Mouse (Mus musculus) forebrain, embryonic 14.5 days (tissue): ENCODE measurements at regions not wholly inside any gene's neighbourhood (a gene's known extent, or its start where the extent isn't known, plus 50 kb on each side); places are given as distances from the start of the nearest gene placed in this dataset.

ENCODE experiments used
- ATAC-seq: fragments of 200-750 bp; cut with Nextera tagmentation; 2 replicates; pipeline ENCODE4 v1.8.0; 2017; ENCODE audit warnings: mild to moderate bottlenecking, moderate library complexity
- DNase-seq: peaks from one replicate; pipeline ENCODE4 v3.0.0-alpha.2; 2015; ENCODE audit warnings: low spot score
- H3K27ac ChIP-seq: fragments of 300-500 bp; sonication (generic); 2 replicates; pipeline ENCODE4 v1.5.1; 2014; ENCODE audit warnings: low read depth, mild to moderate bottlenecking, control low read depth, low read length, moderate library complexity
- H3K27me3 ChIP-seq: fragments of 300-500 bp; sonication (generic); replicated peaks from 2 replicates; pipeline ENCODE4 v1.6.1; 2014; ENCODE audit warnings: low read length, control low read depth, mixed read lengths; ENCODE audit not compliant: control insufficient read depth, insufficient read depth
- H3K36me3 ChIP-seq: fragments of 300-500 bp; sonication (generic); 2 replicates; pipeline ENCODE4 v1.6.1; 2014; ENCODE audit warnings: low read length, control low read depth; ENCODE audit not compliant: control insufficient read depth, insufficient read depth
- H3K4me1 ChIP-seq: fragments of 300-500 bp; sonication (generic); 2 replicates; pipeline ENCODE4 v1.6.1; 2014; ENCODE audit warnings: antibody characterized with exemption, low read length, control low read depth; ENCODE audit not compliant: control insufficient read depth, insufficient read depth
- H3K4me2 ChIP-seq: fragments of 300-500 bp; sonication (generic); 2 replicates; pipeline ENCODE4 v1.6.1; 2014; ENCODE audit warnings: mild to moderate bottlenecking, control low read depth, low read length
- H3K4me3 ChIP-seq: fragments of 300-500 bp; sonication (generic); 2 replicates; pipeline ENCODE4 v1.5.1; 2014; ENCODE audit warnings: low read depth, low read length, control low read depth
- H3K9ac ChIP-seq: fragments of 300-500 bp; sonication (generic); 2 replicates; pipeline ENCODE4 v1.6.1; 2014; ENCODE audit warnings: mild to moderate bottlenecking, low read length, control low read depth, moderate library complexity
- H3K9me3 ChIP-seq: fragments of 300-500 bp; sonication (generic); replicated peaks from 2 replicates; pipeline ENCODE4 v1.6.1; 2016; ENCODE audit warnings: low read length, control low read depth, mixed read lengths; ENCODE audit not compliant: control insufficient read depth
- WGBS: fragments of 180-500 bp; shearing (Covaris S2); extraction: QIAGEN DNeasy Blood & Tissue Kit; methylation state at CpG from one replicate; pipeline ENCODE4 v1.1.7; 2014; 5-methylcytosine and 5-hydroxymethylcytosine counted together

DNA sequence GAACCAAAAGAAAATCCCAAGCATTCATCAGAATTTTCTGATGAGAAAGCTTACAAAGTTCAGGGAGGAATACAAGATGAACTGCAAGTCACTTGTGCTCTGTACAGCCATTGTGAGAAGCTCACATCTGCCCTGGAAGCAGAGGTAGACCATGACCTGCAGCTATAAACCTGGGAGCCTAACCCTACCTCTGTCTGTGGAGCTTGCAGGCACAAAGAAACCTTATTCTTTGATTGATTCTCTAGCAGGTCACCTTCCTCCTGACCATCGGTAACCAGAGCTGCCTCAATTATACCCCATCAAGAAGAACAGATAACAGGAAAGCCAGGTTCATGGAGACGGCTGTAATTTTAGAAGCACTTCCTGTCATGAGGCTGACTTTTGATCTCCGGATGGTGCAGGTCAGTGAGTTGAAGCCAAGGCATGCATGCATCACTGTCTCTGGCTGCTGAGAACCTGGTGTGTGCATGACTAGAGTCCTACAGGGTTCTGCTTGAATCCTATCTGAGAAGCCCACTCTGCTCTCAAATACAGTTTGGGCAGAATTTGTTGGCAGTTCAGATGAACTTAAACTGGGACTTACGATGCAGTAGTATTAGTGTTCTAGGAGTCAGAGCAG is 369.8 kb downstream of the Sox11 start:
- H3K9ac ChIP-seq, result no peak overlapping the region
- H3K4me2 ChIP-seq, result no peak overlapping the region
- 92% methylated on average over 4 of the region's 4 CpGs for WGBS
- peaks cover 10% of the 10 kb centered on the region for H3K4me1 ChIP-seq
- no peaks in the 10 kb centered on the region for H3K36me3 ChIP-seq
- ATAC-seq (no peak), DNase-seq (no peak)
- no peak overlapping the region for H3K4me3 ChIP-seq
- H3K27ac ChIP-seq, result no peak overlapping the region
- H3K27me3 ChIP-seq, result no peaks in the 10 kb centered on the region
- H3K9me3 ChIP-seq, result no peaks in the 10 kb centered on the region

GRCm38 (mm10) chr12:26967018-26967737 is 375.2 kb downstream of the Sox11 start:
- WGBS, result 40% methylated on average over 16 of the region's 16 CpGs
- no peaks in the 10 kb centered on the region for H3K36me3 ChIP-seq
- H3K4me2 ChIP-seq, result peak overlapping the region; percentile 8; the same call in 1 of the 2 replicates
- no peak overlapping the region; the same call in 1 of the 2 replicates for H3K9ac ChIP-seq
- no peak overlapping the region for H3K27ac ChIP-seq
- peak; percentile 15 for DNase-seq
- H3K4me1 ChIP-seq, result no peaks in the 10 kb centered on the region
- no peak for ATAC-seq
- no peaks in the 10 kb centered on the region for H3K9me3 ChIP-seq
- H3K27me3 ChIP-seq, result no peaks in the 10 kb centered on the region
- H3K4me3 ChIP-seq, result no peak overlapping the region

GRCm38 (mm10) chr12:26963917-26964316 is 378.5 kb downstream of the Sox11 start:
- ATAC-seq, result no peak
- no peak overlapping the region for H3K4me2 ChIP-seq
- no peak overlapping the region for H3K27ac ChIP-seq
- H3K9ac ChIP-seq, result no peak overlapping the region
- H3K4me1 ChIP-seq, result no peaks in the 10 kb centered on the region
- H3K4me3 ChIP-seq, result no peak overlapping the region
- no peaks in the 10 kb centered on the region for H3K9me3 ChIP-seq
- no peaks in the 10 kb centered on the region for H3K27me3 ChIP-seq
- no peak for DNase-seq
- H3K36me3 ChIP-seq, result no peaks in the 10 kb centered on the region

DNA sequence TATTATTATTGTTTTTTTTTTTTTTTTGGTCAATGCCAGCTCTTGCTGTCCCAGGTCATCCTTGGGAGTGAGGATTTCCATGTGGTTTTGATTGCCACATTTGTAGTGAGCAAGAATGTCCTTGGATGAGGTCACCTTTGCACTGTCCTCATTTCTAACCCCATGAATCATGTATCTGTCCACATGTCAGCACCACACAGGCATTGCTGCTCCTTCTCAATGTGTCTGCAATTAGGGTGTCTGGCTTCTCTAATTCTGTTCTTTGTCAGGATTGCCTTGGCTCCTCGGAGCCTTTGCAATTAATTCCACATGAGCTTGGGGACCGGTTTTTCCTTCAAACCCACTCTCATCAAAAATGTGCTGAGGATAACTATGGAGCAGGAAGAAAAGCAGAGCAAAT is 402.5 kb downstream of the Sox11 start:
- Histone ChIP-seq H3K4me1 (peaks cover 16% of the 10 kb centered on the region), H3K36me3 (no peaks in the 10 kb centered on the region), H3K27ac (no peak overlapping the region), H3K9ac (no peak overlapping the region), H3K9me3 (no peaks in the 10 kb centered on the region), H3K4me2 (no peak overlapping the region), H3K27me3 (no peaks in the 10 kb centered on the region), H3K4me3 (no peak overlapping the region)
- ATAC-seq (no peak), DNase-seq (no peak)
- 45% methylated on average over 2 of the region's 2 CpGs for WGBS

- Histone ChIP-seq H3K27ac (peak overlapping the region; percentile 79), H3K9ac (no peak overlapping the region), H3K4me2 (no peak overlapping the region), H3K4me3 (no peak overlapping the region), H3K36me3 (no peaks in the 10 kb centered on the region), H3K4me1 (peaks cover 16% of the 10 kb centered on the region), H3K27me3 (no peaks in the 10 kb centered on the region), H3K9me3 (no peaks in the 10 kb centered on the region)
- DNase-seq (peak; percentile 21), ATAC-seq (no peak)
- 66% methylated on average over 3 of the region's 3 CpGs for WGBS
Measured at GRCm38 (mm10) chr12:26937836-26938235, 404.5 kb downstream of the Sox11 start.

GRCm38 (mm10) chr12:26936696-26937458 is 405.5 kb downstream of the Sox11 start:
- DNase-seq, result peak; percentile 86
- peak; percentile 92 for ATAC-seq
- H3K4me1 ChIP-seq, result peaks cover 16% of the 10 kb centered on the region
- H3K4me3 ChIP-seq, result no peak overlapping the region
- no peaks in the 10 kb centered on the region for H3K36me3 ChIP-seq
- H3K4me2 ChIP-seq, result no peak overlapping the region
- H3K9me3 ChIP-seq, result no peaks in the 10 kb centered on the region
- 24% methylated on average over 5 of the region's 5 CpGs for WGBS
- H3K9ac ChIP-seq, result peak overlapping the region; percentile 1; the same call in 1 of the 2 replicates
- no peaks in the 10 kb centered on the region for H3K27me3 ChIP-seq
- peak overlapping the region; percentile 79 for H3K27ac ChIP-seq

DNA sequence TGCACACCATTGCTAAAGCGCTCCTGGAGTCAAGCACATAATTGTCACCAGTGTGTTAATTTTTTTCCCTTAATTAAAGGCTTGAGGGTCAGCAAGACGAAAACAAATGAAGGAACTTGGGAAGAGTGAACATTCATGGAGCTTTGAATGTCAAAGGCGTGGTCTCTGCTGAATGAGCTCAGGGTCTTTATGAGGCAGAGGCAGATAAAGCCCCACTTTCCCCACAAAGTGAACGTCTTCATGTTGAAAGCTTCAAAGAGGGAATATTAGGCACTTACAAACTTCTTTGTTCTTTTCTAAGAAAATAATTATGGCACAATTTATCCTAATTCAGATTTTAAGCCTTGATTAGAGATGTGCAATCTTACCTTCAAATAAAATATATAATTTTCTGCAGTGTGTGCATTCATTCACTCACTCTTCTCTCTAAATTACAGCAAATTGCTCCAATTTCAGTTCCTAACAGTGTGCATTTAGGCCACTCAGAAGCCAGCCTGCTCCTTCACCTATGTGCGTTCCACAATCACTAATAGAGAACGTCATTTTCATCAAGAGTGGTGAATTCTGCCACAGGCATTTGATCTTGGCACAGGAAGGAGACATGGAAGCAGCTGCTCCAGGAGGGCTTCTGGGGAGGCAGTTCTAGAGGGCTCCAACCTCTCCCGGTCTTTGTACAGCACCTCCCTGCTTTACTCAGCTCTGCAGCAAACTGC is 412.1 kb downstream of the Sox11 start:
- DNase-seq, result peak; percentile 82

GRCm38 (mm10) chr12:26906126-26906525 is 436.2 kb downstream of the Sox11 start:
- 51% methylated on average over 1 of the region's 1 CpGs for WGBS
- Histone ChIP-seq H3K27me3 (no peaks in the 10 kb centered on the region), H3K4me2 (no peak overlapping the region), H3K9me3 (no peaks in the 10 kb centered on the region), H3K4me1 (peaks cover 24% of the 10 kb centered on the region), H3K27ac (no peak overlapping the region), H3K4me3 (no peak overlapping the region), H3K9ac (no peak overlapping the region), H3K36me3 (no peaks in the 10 kb centered on the region)
- DNase-seq, result peak; percentile 69
- peak; percentile 35; the same call in 1 of the 2 replicates for ATAC-seq

More for the DNA sequence above, 412.1 kb downstream of the Sox11 start:
- no peak overlapping the region for H3K4me3 ChIP-seq
- H3K4me1 ChIP-seq, result peaks cover 9% of the 10 kb centered on the region
- WGBS, result 20% methylated on average over 7 of the region's 7 CpGs
- peak overlapping the region; percentile 61 for H3K27ac ChIP-seq
- no peak overlapping the region for H3K4me2 ChIP-seq
- no peaks in the 10 kb centered on the region for H3K36me3 ChIP-seq
- no peaks in the 10 kb centered on the region for H3K27me3 ChIP-seq
- no peaks in the 10 kb centered on the region for H3K9me3 ChIP-seq
- peak; percentile 92 for ATAC-seq
- H3K9ac ChIP-seq, result no peak overlapping the region
